ENCODE assay signal across 27 mouse cellular contexts in genomic region chr6:124820891-124821290, GRCm38 (mm10). TPM values are rescaled to one million over a fixed set of nuclear protein-coding genes. Genes with fewer than 3 reads are reported as not detected.
"Had no signal": no experiment of that assay in that cellular context is flagged by ENCODE, and none has a peak within 500 bp of the region (broad histone marks: within the 10 kb centered on the region; RNA-seq: fewer than 3 reads in every experiment).

No protein-coding gene starts in this region.

- ATAC-seq: forebrain, embryonic 13.5 days; forebrain, embryonic 14.5 days; forebrain, embryonic 15.5 days; forebrain, embryonic 16.5 days; forebrain, postnatal 0 days had no signal

- H3K9me3 ChIP-seq: embryonic facial prominence, embryonic 10.5 days; embryonic facial prominence, embryonic 12.5 days; embryonic facial prominence, embryonic 13.5 days; embryonic facial prominence, embryonic 15.5 days; forebrain, embryonic 10.5 days; forebrain, embryonic 12.5 days; forebrain, embryonic 13.5 days; forebrain, embryonic 15.5 days had no signal

- H3K4me3 ChIP-seq: embryonic facial prominence, embryonic 10.5 days; embryonic facial prominence, embryonic 12.5 days; embryonic facial prominence, embryonic 13.5 days; embryonic facial prominence, embryonic 15.5 days; erythroblast, embryonic 14.5 days; forebrain, embryonic 10.5 days; forebrain, embryonic 12.5 days; forebrain, embryonic 13.5 days; forebrain, embryonic 15.5 days; heart, adult 2 months had no signal

- H3K4me2 ChIP-seq: embryonic facial prominence, embryonic 12.5 days; embryonic facial prominence, embryonic 13.5 days; embryonic facial prominence, embryonic 15.5 days; forebrain, embryonic 12.5 days; forebrain, embryonic 13.5 days; forebrain, embryonic 15.5 days; heart, embryonic 11.5 days had no signal

- H3K9ac ChIP-seq: embryonic facial prominence, embryonic 12.5 days; embryonic facial prominence, embryonic 13.5 days; embryonic facial prominence, embryonic 15.5 days; forebrain, embryonic 12.5 days; forebrain, embryonic 13.5 days; forebrain, embryonic 15.5 days; forebrain, postnatal 0 days had no signal

- H3K27ac ChIP-seq: embryonic facial prominence, embryonic 10.5 days; embryonic facial prominence, embryonic 12.5 days; embryonic facial prominence, embryonic 13.5 days; embryonic facial prominence, embryonic 15.5 days; forebrain, embryonic 10.5 days; forebrain, embryonic 12.5 days; forebrain, embryonic 13.5 days; forebrain, embryonic 15.5 days; heart, adult 2 months had no signal

- DNase-seq: cerebellum, adult 8-10 months; cerebellum, adult 9-10 months; cerebellum, postnatal 10 days; cerebellum, postnatal 14 days; cerebellum, postnatal 25 days; cerebellum, postnatal 36 days; embryo, embryonic 11 days; forebrain, postnatal 0 days; gastrocnemius, postnatal 10 days; gastrocnemius, postnatal 25 days; gastrocnemius, postnatal 36 days; heart, adult 18-20 months; heart, adult 2 months had no signal

- H3K4me1 ChIP-seq: embryonic facial prominence, embryonic 10.5 days; embryonic facial prominence, embryonic 12.5 days; embryonic facial prominence, embryonic 13.5 days; embryonic facial prominence, embryonic 15.5 days; forebrain, embryonic 10.5 days; forebrain, embryonic 12.5 days; forebrain, embryonic 13.5 days; forebrain, embryonic 15.5 days had no signal

- H3K27me3 ChIP-seq: embryonic facial prominence, embryonic 12.5 days; embryonic facial prominence, embryonic 13.5 days; embryonic facial prominence, embryonic 15.5 days; forebrain, embryonic 12.5 days; forebrain, embryonic 13.5 days; forebrain, embryonic 15.5 days had no signal

RNA-seq across cellular contexts. Expression of gene Gnb3, which starts 19.2 kb away (rescaled TPM):
- total RNA-seq: common myeloid progenitor, adult 5-6 weeks; granulocyte monocyte progenitor cell, adult 5-6 weeks had no signal
- polyA plus RNA-seq: erythroblast, embryonic 14.5 days had no signal
